Mouse (Mus musculus) heart, postnatal 0 days (tissue): ENCODE data around the gene Tnxb.

ENCODE experiments used
- CTCF ChIP-seq: IDR thresholded peaks from 2 replicates; pipeline ENCODE4 v1.5.1; 2016; ENCODE audit warnings: antibody characterized with exemption, control low read depth, low read depth
- EP300 ChIP-seq: IDR thresholded peaks from 2 replicates; pipeline ENCODE4 v1.6.1; 2016; ENCODE audit warnings: antibody characterized with exemption, low read depth

DNA sequence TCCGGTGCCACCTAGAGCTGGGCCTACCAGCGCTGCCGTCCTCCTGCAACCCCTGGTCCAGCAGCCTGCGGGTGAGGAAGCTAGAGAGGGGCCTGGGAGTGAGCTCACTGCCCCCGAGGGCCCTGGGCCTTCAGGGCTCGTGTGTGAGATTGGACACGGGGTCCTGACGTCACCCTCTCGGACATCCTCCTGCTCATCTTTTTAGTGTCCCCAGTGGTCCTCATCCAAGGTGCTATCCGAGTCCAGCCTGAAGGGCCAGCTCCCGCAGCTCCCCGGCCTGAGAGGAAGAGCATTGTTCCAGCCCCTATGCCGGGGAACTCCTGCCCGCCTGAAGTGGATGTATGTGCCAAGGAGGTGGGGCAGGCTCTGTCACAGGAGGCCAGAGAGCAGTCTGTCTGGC, 19.6 kb upstream of the Tnxb start:
- TF ChIP-seq CTCF (no peak), EP300 (no peak)
